Mouse (Mus musculus) E14TG2a.4 (cell line): ENCODE measurements around the gene Vim.

Experiments used
- H3K27me3 ChIP-seq: 2 replicates; pipeline ENCODE4 v1.6.1; 2014; ENCODE audit warnings: low read length, control low read depth; ENCODE audit not compliant: insufficient read depth
- H3K36me3 ChIP-seq: 2 replicates; pipeline ENCODE4 v1.6.1; 2014; ENCODE audit warnings: low read length, control low read depth; ENCODE audit not compliant: insufficient read depth
- H3K4me1 ChIP-seq: replicated peaks from 2 replicates; pipeline ENCODE4 v1.6.1; 2014; ENCODE audit warnings: low read depth, low read length, control low read depth
- H3K4me3 ChIP-seq: replicated peaks from 2 replicates; pipeline ENCODE4 v1.5.1; 2014; ENCODE audit warnings: mild to moderate bottlenecking, low read length
- H3K9me3 ChIP-seq: 2 replicates; pipeline ENCODE4 v1.6.1; 2014; ENCODE audit warnings: low read length, control low read depth
- CTCF ChIP-seq: conservative IDR thresholded peaks from 2 replicates; pipeline ENCODE4 v1.5.1; 2014; ENCODE audit warnings: low read length
- NANOG ChIP-seq: IDR thresholded peaks from 2 replicates; pipeline ENCODE4 v1.6.1; 2014; ENCODE audit warnings: borderline replicate concordance, low read length, mixed read lengths
- POU5F1 ChIP-seq: IDR thresholded peaks from 2 replicates; pipeline ENCODE4 v1.6.1; 2014; ENCODE audit warnings: low read length, borderline replicate concordance

Gene Vim

GRCm38 (mm10) chr2:13574066-13574800 lies 506 bp downstream of the Vim start:
- TF ChIP-seq NANOG (no peak), POU5F1 (no peak), CTCF (no peak)
- peak overlapping the region; percentile 85 for H3K4me3 ChIP-seq
- no peaks in the 10 kb centered on the region for H3K9me3 ChIP-seq
- no peaks in the 10 kb centered on the region for H3K27me3 ChIP-seq
- H3K36me3 ChIP-seq = peaks cover 27% of the 10 kb centered on the region
- peaks cover 60% of the 10 kb centered on the region for H3K4me1 ChIP-seq

GRCm38 (mm10) chr2:13574801-13575150 lies 1.0 kb downstream of the Vim start:
- Histone ChIP-seq H3K4me3 (peak overlapping the region; percentile 85), H3K27me3 (no peaks in the 10 kb centered on the region), H3K9me3 (no peaks in the 10 kb centered on the region), H3K4me1 (peaks cover 60% of the 10 kb centered on the region), H3K36me3 (peaks cover 33% of the 10 kb centered on the region)
- TF ChIP-seq POU5F1 (no peak), NANOG (no peak), CTCF (no peak)

GRCm38 (mm10) chr2:13575287-13575801 lies 1.6 kb downstream of the Vim start:
- no peaks in the 10 kb centered on the region for H3K9me3 ChIP-seq
- H3K36me3 ChIP-seq = peaks cover 38% of the 10 kb centered on the region
- peaks cover 57% of the 10 kb centered on the region for H3K4me1 ChIP-seq
- H3K4me3 ChIP-seq = peak overlapping the region; percentile 85
- TF ChIP-seq POU5F1 (no peak), CTCF (peak; percentile 54)
- no peaks in the 10 kb centered on the region for H3K27me3 ChIP-seq

GRCm38 (mm10) chr2:13575926-13576325 lies 2.2 kb downstream of the Vim start:
- H3K36me3 ChIP-seq = peaks cover 44% of the 10 kb centered on the region
- H3K4me1 ChIP-seq = peaks cover 55% of the 10 kb centered on the region
- peak overlapping the region; percentile 85 for H3K4me3 ChIP-seq
- H3K9me3 ChIP-seq = no peaks in the 10 kb centered on the region
- no peak for TF ChIP-seq POU5F1
- no peak for TF ChIP-seq NANOG
- TF ChIP-seq CTCF = no peak
- no peaks in the 10 kb centered on the region for H3K27me3 ChIP-seq

- Histone ChIP-seq H3K4me1 (peaks cover 41% of the 10 kb centered on the region), H3K9me3 (no peaks in the 10 kb centered on the region)
- TF ChIP-seq POU5F1 (no peak), CTCF (no peak), NANOG (no peak)
Measured at GRCm38 (mm10) chr2:13577399-13577798, 3.7 kb downstream of the Vim start.

GRCm38 (mm10) chr2:13578473-13579152 lies 4.9 kb downstream of the Vim start:
- TF ChIP-seq CTCF (no peak), POU5F1 (no peak), NANOG (no peak)
- Histone ChIP-seq H3K4me3 (no peak overlapping the region), H3K36me3 (peaks cover 64% of the 10 kb centered on the region), H3K9me3 (no peaks in the 10 kb centered on the region), H3K27me3 (no peaks in the 10 kb centered on the region), H3K4me1 (peaks cover 33% of the 10 kb centered on the region)

More at GRCm38 (mm10) chr2:13577399-13577798, 3.7 kb downstream of the Vim start:
- Histone ChIP-seq H3K27me3 (no peaks in the 10 kb centered on the region), H3K36me3 (peaks cover 59% of the 10 kb centered on the region), H3K4me3 (no peak overlapping the region)

GRCm38 (mm10) chr2:13579315-13579714 lies 5.6 kb downstream of the Vim start:
- TF ChIP-seq POU5F1 (no peak), NANOG (no peak), CTCF (no peak)
- H3K27me3 ChIP-seq = no peaks in the 10 kb centered on the region
- no peaks in the 10 kb centered on the region for H3K9me3 ChIP-seq
- no peak overlapping the region for H3K4me3 ChIP-seq
- H3K4me1 ChIP-seq = peaks cover 31% of the 10 kb centered on the region
- H3K36me3 ChIP-seq = peaks cover 64% of the 10 kb centered on the region

GRCm38 (mm10) chr2:13579991-13580390 lies 6.3 kb downstream of the Vim start:
- Histone ChIP-seq H3K27me3 (no peaks in the 10 kb centered on the region), H3K4me1 (peaks cover 25% of the 10 kb centered on the region), H3K4me3 (no peak overlapping the region), H3K36me3 (peaks cover 64% of the 10 kb centered on the region), H3K9me3 (no peaks in the 10 kb centered on the region)
- TF ChIP-seq POU5F1 = no peak
- TF ChIP-seq CTCF = peak; percentile 42
